Mouse (Mus musculus): ENCODE measurements around the gene Tpra1. TPM values are rescaled to one million over a fixed set of nuclear protein-coding genes. Genes with fewer than 3 reads are reported as not detected.

Gene Tpra1
- polyA plus RNA-seq, 1 experiment from 2014 or later: 62.2 TPM

DNA sequence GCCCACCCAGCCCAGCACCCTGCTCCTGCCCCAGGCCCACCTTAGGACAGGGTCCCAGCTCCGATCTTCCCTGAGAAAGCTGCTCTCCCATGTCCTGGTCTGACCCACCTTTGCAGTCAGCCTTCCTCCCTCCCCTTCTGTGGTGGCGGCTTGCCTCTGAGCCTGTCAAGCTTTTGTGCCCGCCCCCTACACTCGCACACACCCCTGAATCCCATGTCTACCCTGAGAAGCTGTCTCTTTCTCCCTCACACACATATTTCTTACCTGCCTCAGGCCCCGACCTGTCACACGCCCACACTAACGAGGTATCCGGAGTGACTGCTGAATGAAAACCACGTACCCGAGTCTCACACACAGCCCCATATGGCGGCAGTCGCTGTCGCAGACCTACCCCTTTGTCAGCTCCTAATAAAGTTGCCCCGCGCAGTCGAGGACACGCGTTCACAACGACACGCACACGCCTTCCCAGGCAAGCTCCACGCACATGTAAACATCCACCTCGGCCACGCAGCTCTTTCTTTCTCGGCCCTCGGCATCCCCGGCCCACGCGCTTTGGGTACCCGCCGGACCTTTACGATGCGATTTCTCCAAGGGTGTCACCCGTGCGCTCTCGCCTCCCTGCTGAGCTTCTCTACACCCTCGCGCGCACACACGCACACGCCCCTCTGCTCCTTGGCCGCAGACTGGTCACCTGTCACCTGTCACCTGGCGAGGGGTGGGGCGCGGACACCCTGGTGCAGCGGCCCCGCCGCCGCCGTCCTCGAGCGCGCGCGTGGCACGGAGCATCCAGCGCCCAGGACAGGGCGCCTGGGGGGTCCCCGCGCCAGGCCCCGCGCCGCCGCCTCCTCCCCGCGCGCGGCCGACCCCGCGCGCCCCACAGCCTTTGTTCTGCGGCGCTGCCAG is 27.8 kb upstream of the Tpra1 start:
- TF ChIP-seq CTCF (IDR thresholded peaks at IDR 0.05; ENCODE audit: low read depth): no peak

DNA sequence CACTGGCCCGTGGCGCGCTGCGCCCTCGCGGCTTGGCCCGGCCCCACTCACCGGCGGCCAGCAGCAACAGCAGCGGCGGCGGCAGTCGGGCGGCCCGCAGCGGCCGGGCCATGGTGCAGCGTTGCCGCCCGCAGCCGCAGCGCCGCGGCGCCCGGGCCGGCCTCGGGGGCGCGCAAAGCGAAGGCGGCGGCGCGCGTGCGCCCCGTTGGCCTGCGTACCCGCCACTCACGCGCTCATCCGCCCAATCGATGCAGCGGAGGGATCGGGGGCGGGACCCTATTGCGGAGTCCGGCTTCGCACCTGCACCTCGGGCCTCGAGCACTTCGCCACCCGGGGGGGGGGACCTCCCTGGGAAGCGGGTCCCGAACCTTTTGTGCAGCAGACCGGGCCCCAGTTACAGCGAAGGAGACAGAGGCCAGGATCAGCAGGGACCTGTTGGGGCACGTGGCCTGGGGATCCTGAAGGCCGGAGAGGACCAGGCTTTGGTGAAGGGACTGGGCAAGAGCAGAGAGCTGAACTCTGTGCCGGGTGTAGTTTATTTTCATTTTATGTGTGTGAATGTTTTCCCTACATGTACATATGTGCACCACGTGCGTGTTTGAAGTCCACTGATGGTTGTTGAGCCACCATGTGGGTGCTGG is 27.1 kb upstream of the Tpra1 start, which contains the start of gene Podxl2:
Gene Podxl2 (minus strand): TSS at position 177 of the 641 bp plus-strand sequence.
- no peaks in the 10 kb centered on the region for H3K27me3 ChIP-seq (ENCODE audit: insufficient read depth, low read length)

More for the DNA sequence above, 27.8 kb upstream of the Tpra1 start:
- Histone ChIP-seq H3K4me2 (ENCODE audit: low read length) (peak overlapping the region; percentile 99), H3K9me3 (replicated peaks; ENCODE audit: low read length) (no peaks in the 10 kb centered on the region), H3K4me1 (replicated peaks; ENCODE audit: insufficient read depth, low read length) (no peaks in the 10 kb centered on the region), H3K27me3 (ENCODE audit: insufficient read depth, low read length) (no peaks in the 10 kb centered on the region), H3K9ac (ENCODE audit: low read depth, low read length) (peak overlapping the region; percentile 81), H3K27ac (no peak overlapping the region; the same call in 1 of the 2 replicates), H3K36me3 (ENCODE audit: insufficient read depth, low read length) (no peaks in the 10 kb centered on the region), H3K4me3 (replicated peaks; ENCODE audit: low read depth, low read length) (peak overlapping the region; percentile 71)
- under 1% methylated on average over 66 of the region's 74 CpGs for WGBS
- DNase-seq (ENCODE audit: low spot score): peak; percentile 47
- ATAC-seq (replicated peaks; ENCODE audit: low FRiP score, low read depth): peak; percentile 59

DNA sequence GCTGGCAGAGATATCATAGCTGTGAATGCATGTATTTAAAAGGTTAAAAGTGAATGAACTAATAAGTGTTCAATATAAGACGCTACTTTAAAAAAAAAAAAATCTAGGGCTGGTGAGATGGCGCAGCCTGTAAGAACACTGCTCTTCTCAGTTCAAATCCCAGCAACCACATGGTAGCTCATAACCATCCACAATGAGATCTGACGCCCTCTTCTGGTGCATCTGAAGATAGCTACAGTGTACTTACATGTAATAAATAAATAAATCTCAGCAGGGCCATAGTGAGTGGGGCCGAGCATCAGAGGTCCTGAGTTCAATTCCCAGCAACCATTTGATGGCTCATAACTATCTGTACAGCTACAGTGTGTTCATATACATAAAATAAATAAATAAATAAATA is 22.6 kb upstream of the Tpra1 start:
- 66% methylated on average over 4 of the region's 4 CpGs for WGBS
- peak; percentile 42; the same call in 1 of the 2 replicates for TF ChIP-seq CTCF (IDR thresholded peaks at IDR 0.05; ENCODE audit: low read depth)
- no peak overlapping the region for H3K4me3 ChIP-seq (replicated peaks; ENCODE audit: low read depth, low read length)
- H3K4me2 ChIP-seq (ENCODE audit: low read length): no peak overlapping the region
- no peak overlapping the region for H3K27ac ChIP-seq
- H3K4me1 ChIP-seq (replicated peaks; ENCODE audit: insufficient read depth, low read length): no peaks in the 10 kb centered on the region
- peaks cover 20% of the 10 kb centered on the region for H3K36me3 ChIP-seq (ENCODE audit: insufficient read depth, low read length)
- H3K27me3 ChIP-seq (ENCODE audit: insufficient read depth, low read length): no peaks in the 10 kb centered on the region
- ATAC-seq (replicated peaks; ENCODE audit: low FRiP score, low read depth): no peak
- no peak for DNase-seq (ENCODE audit: low spot score)
- no peak overlapping the region for H3K9ac ChIP-seq (ENCODE audit: low read depth, low read length)
- no peaks in the 10 kb centered on the region for H3K9me3 ChIP-seq (replicated peaks; ENCODE audit: low read length)

More for the DNA sequence above, 27.1 kb upstream of the Tpra1 start, which contains the start of gene Podxl2:
- 5% methylated on average over 62 of the region's 63 CpGs for WGBS
- peak; percentile 76 for DNase-seq (ENCODE audit: low spot score)
- TF ChIP-seq CTCF (IDR thresholded peaks at IDR 0.05; ENCODE audit: low read depth): no peak
- H3K36me3 ChIP-seq (ENCODE audit: insufficient read depth, low read length): no peaks in the 10 kb centered on the region
- H3K9ac ChIP-seq (ENCODE audit: low read depth, low read length): peak within 1 kb of the TSS; percentile 81
- H3K4me1 ChIP-seq (replicated peaks; ENCODE audit: insufficient read depth, low read length): no peaks in the 10 kb centered on the region
- no peaks in the 10 kb centered on the region for H3K9me3 ChIP-seq (replicated peaks; ENCODE audit: low read length)
- H3K4me2 ChIP-seq (ENCODE audit: low read length): peak within 1 kb of the TSS; percentile 99
- H3K4me3 ChIP-seq (replicated peaks; ENCODE audit: low read depth, low read length): peak within 1 kb of the TSS; percentile 71
- peak; percentile 67 for ATAC-seq (replicated peaks; ENCODE audit: low FRiP score, low read depth)
- H3K27ac ChIP-seq: no peak within 1 kb of the TSS; the same call in 1 of the 2 replicates

DNA sequence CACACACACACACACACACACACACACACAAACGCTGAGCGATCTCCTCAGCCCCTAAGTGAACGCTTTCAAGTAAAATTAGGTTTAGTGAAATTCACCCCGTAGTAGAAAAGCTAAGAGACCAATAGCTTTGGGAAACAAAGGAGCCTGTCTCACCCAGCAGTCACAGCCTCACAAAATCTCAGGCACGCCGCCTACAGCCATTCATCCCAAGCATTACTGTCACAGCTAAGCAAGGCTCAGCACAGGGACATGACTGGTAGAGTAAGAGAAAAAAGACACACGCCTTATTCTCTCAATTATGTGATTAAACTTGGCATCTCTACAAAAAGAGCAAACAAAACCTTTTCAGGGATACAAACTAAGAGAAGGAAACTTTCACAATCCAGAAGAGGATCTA is 20.7 kb upstream of the Tpra1 start:
- TF ChIP-seq CTCF (IDR thresholded peaks at IDR 0.05; ENCODE audit: low read depth): no peak
- no peak overlapping the region for H3K4me3 ChIP-seq (replicated peaks; ENCODE audit: low read depth, low read length)
- H3K36me3 ChIP-seq (ENCODE audit: insufficient read depth, low read length): peaks cover 33% of the 10 kb centered on the region
- no peak overlapping the region for H3K9ac ChIP-seq (ENCODE audit: low read depth, low read length)
- no peaks in the 10 kb centered on the region for H3K27me3 ChIP-seq (ENCODE audit: insufficient read depth, low read length)
- H3K4me2 ChIP-seq (ENCODE audit: low read length): no peak overlapping the region
- ATAC-seq (replicated peaks; ENCODE audit: low FRiP score, low read depth) (no peak), DNase-seq (ENCODE audit: low spot score) (no peak)
- no peaks in the 10 kb centered on the region for H3K9me3 ChIP-seq (replicated peaks; ENCODE audit: low read length)
- 87% methylated on average over 7 of the region's 7 CpGs for WGBS
- H3K27ac ChIP-seq: no peak overlapping the region
- no peaks in the 10 kb centered on the region for H3K4me1 ChIP-seq (replicated peaks; ENCODE audit: insufficient read depth, low read length)

DNA sequence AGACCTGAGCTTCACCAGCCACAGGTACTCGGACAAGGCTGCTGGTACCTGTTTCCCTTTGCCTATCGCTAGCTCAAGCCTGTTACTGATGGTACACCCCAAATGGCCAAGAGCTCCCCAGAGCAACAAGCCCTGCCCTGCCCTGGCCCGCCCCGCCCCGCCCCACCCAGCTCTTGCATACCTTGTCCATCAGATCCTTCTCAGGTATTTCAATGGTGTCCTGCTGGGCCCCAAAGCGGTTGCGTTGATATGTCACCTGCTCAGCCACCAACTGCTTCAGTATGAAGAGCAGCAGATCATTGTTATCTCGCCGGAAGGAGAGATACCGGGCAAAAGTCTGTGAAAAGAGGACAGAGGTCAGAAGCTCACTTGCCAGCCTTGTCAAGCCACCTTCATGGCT is 17.9 kb upstream of the Tpra1 start:
- ATAC-seq (replicated peaks; ENCODE audit: low FRiP score, low read depth): no peak
- H3K4me3 ChIP-seq (replicated peaks; ENCODE audit: low read depth, low read length): no peak overlapping the region
- DNase-seq (ENCODE audit: low spot score): no peak
- WGBS: 91% methylated on average over 10 of the region's 10 CpGs
- peaks cover 60% of the 10 kb centered on the region for H3K36me3 ChIP-seq (ENCODE audit: insufficient read depth, low read length)
- H3K27me3 ChIP-seq (ENCODE audit: insufficient read depth, low read length): no peaks in the 10 kb centered on the region
- no peak overlapping the region for H3K9ac ChIP-seq (ENCODE audit: low read depth, low read length)
- no peaks in the 10 kb centered on the region for H3K4me1 ChIP-seq (replicated peaks; ENCODE audit: insufficient read depth, low read length)
- TF ChIP-seq CTCF (IDR thresholded peaks at IDR 0.05; ENCODE audit: low read depth): no peak
- H3K4me2 ChIP-seq (ENCODE audit: low read length): no peak overlapping the region
- H3K27ac ChIP-seq: no peak overlapping the region
- no peaks in the 10 kb centered on the region for H3K9me3 ChIP-seq (replicated peaks; ENCODE audit: low read length)

DNA sequence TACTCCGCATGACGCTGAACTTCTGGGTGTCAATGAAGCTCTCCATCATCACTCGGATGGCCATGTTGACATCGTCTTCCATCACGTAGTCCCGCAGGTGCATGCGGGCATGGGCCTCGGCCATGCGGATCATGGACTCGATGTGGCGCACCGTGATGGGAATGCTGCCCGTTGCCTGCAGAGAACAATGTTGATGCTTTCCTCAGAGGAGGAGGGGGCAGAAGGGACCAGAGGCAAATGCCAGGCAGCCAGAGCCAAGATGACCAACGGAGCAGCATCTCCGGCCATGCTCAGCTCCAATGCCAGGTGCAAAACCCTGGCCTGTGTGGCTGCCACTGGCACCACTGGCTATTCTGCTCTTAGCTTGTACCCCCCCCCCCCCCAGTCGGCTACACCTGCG is 17.4 kb upstream of the Tpra1 start:
- no peak overlapping the region for H3K4me3 ChIP-seq (replicated peaks; ENCODE audit: low read depth, low read length)
- no peak overlapping the region for H3K4me2 ChIP-seq (ENCODE audit: low read length)
- no peaks in the 10 kb centered on the region for H3K4me1 ChIP-seq (replicated peaks; ENCODE audit: insufficient read depth, low read length)
- ATAC-seq (replicated peaks; ENCODE audit: low FRiP score, low read depth) (no peak), DNase-seq (ENCODE audit: low spot score) (no peak)
- H3K36me3 ChIP-seq (ENCODE audit: insufficient read depth, low read length): peaks cover 64% of the 10 kb centered on the region
- TF ChIP-seq CTCF (IDR thresholded peaks at IDR 0.05; ENCODE audit: low read depth): no peak
- WGBS: 96% methylated on average over 17 of the region's 17 CpGs
- no peak overlapping the region for H3K9ac ChIP-seq (ENCODE audit: low read depth, low read length)
- H3K9me3 ChIP-seq (replicated peaks; ENCODE audit: low read length): no peaks in the 10 kb centered on the region
- no peak overlapping the region for H3K27ac ChIP-seq
- H3K27me3 ChIP-seq (ENCODE audit: insufficient read depth, low read length): no peaks in the 10 kb centered on the region

Data from kidney, postnatal 0 days (tissue).